Mouse (Mus musculus) heart, adult 10 weeks (tissue): ENCODE data around the gene Fbxo3. TPM values are rescaled to one million over a fixed set of nuclear protein-coding genes. Genes with fewer than 3 reads are reported as not detected.

Source experiments
- polyA plus RNA-seq: library from polyadenylated mRNA; stranded (reverse); fragments of 350-450 nt; fragmentation: Illumina TruSeq; extraction: RNeasy Lipid Tissue Mini Kit (QIAGEN cat#74804); gene quantifications from one replicate; pipeline ENCODE4 v1.2.3, GENCODE M21; 2014; ENCODE audit warnings: low read depth, low replicate concordance

Gene Fbxo3
- polyA plus RNA-seq = 52.3 TPM

GRCm38 (mm10) chr2:104027458-104028138 lies at the start of gene Fbxo3:
Gene Fbxo3, plus strand, starts transcription at chr2:104027721.

GRCm38 (mm10) chr2:104028139-104028723 lies 710 bp downstream of the Fbxo3 start, which contains the start of gene 4931422A03Rik:
Gene 4931422A03Rik, minus strand, starts transcription at chr2:104028361.

GRCm38 (mm10) chr2:104065526-104065925 lies 38.0 kb downstream of the Fbxo3 start, which contains the start of gene Gm10912:
Gene Gm10912, plus strand, starts transcription at chr2:104065826.

GRCm38 (mm10) chr2:104068450-104068849 lies 40.9 kb downstream of the Fbxo3 start, which contains the start of gene Gm10799:
Gene Gm10799, minus strand, starts transcription at chr2:104068550.

GRCm38 (mm10) chr2:104069704-104070185 lies 42.2 kb downstream of the Fbxo3 start, which contains the start of gene Cd59b:
Gene Cd59b, plus strand, starts transcription at chr2:104069849.

GRCm38 (mm10) chr2:104095741-104096213 lies 68.3 kb downstream of the Fbxo3 start, which contains the start of gene Cd59a:
Gene Cd59a, plus strand, starts transcription at chr2:104095801.

Other genes starting within 250 kb of the Fbxo3 start
- gene Caprin1, start 230.1 kb upstream of the Fbxo3 start, polyA plus RNA-seq = 112 TPM
- gene Lmo2, start 69.7 kb upstream of the Fbxo3 start, polyA plus RNA-seq = 23.8 TPM
- gene 4931422A03Rik, start 640 bp downstream of the Fbxo3 start, polyA plus RNA-seq = not detected
- gene Gm10912, start 38.1 kb downstream of the Fbxo3 start, polyA plus RNA-seq = not detected
- not detected for gene Gm10799, start 40.8 kb downstream of the Fbxo3 start, polyA plus RNA-seq
- 14.3 TPM for gene Cd59b, start 42.1 kb downstream of the Fbxo3 start, polyA plus RNA-seq
- gene Cd59a, start 68.1 kb downstream of the Fbxo3 start, polyA plus RNA-seq = 104 TPM
- not detected for gene A930018P22Rik, start 95.0 kb downstream of the Fbxo3 start, polyA plus RNA-seq